Mouse (Mus musculus) heart, embryonic 10.5 days (tissue): Measurements from ENCODE around the gene Creb3. TPM values are rescaled to one million over a fixed set of nuclear protein-coding genes. Genes with fewer than 3 reads are reported as not detected.

ENCODE experiments used
- DNase-seq: peaks from one replicate; pipeline ENCODE4 v3.0.0-alpha.2; 2017; ENCODE audit warnings: low spot score
- H3K27ac ChIP-seq: fragments of 300-500 bp; sonication (generic); 2 replicates; pipeline ENCODE4 v1.5.1; 2016; ENCODE audit warnings: mild to moderate bottlenecking
- H3K27me3 ChIP-seq: fragments of 300-500 bp; sonication (generic); 2 replicates; pipeline ENCODE4 v1.6.1; 2016; ENCODE audit warnings: mild to moderate bottlenecking; ENCODE audit not compliant: poor library complexity, insufficient read depth, severe bottlenecking
- H3K36me3 ChIP-seq: fragments of 300-500 bp; sonication (generic); 2 replicates; pipeline ENCODE4 v1.6.1; 2016; ENCODE audit warnings: mild to moderate bottlenecking, moderate library complexity
- H3K4me1 ChIP-seq: fragments of 300-500 bp; sonication (generic); 2 replicates; pipeline ENCODE4 v1.6.1; 2016; ENCODE audit warnings: mild to moderate bottlenecking
- H3K4me3 ChIP-seq: fragments of 300-500 bp; sonication (generic); 2 replicates; pipeline ENCODE4 v1.5.1; 2016; ENCODE audit warnings: mild to moderate bottlenecking, moderate library complexity
- H3K9me3 ChIP-seq: fragments of 300-500 bp; sonication (generic); 2 replicates; pipeline ENCODE4 v1.6.1; 2016; ENCODE audit warnings: mild to moderate bottlenecking, moderate library complexity
- WGBS: fragments of 180-500 bp; shearing (Covaris S2); methylation state at CpG from one replicate; pipeline ENCODE4 v1.1.7; 2016; 5-methylcytosine and 5-hydroxymethylcytosine counted together
- polyA plus RNA-seq: library from polyadenylated mRNA; unstranded; fragments of >200 nt; fragmentation: Nextera tagmentation; extraction: Ambion mirVana; gene quantifications from 2 replicates; pipeline ENCODE4 v1.2.1, GENCODE M21; 2016

Gene Creb3
- 63.8 and 68.8 TPM in 2 replicates for polyA plus RNA-seq

GRCm38 (mm10) chr4:43561997-43562768 lies at the start of gene Creb3, which contains the start of gene Tln1:
Gene Creb3, plus strand, starts transcription at chr4:43562332.
Gene Tln1, minus strand, starts transcription at chr4:43562691.
- peak; percentile 98 for DNase-seq
- H3K36me3 ChIP-seq = peaks cover 38% of the 10 kb centered on the region
- H3K27ac ChIP-seq = peak within 1 kb of the TSS; percentile 99
- no peaks in the 10 kb centered on the region for H3K27me3 ChIP-seq
- peak within 1 kb of the TSS; percentile 94 for H3K4me3 ChIP-seq
- WGBS = under 1% methylated on average over 62 of the region's 62 CpGs
- H3K4me1 ChIP-seq = peaks cover 53% of the 10 kb centered on the region
- H3K9me3 ChIP-seq = no peaks in the 10 kb centered on the region

GRCm38 (mm10) chr4:43512653-43513052 lies 49.5 kb upstream of the Creb3 start:
- Histone ChIP-seq H3K27ac (no peak overlapping the region), H3K27me3 (peaks cover 1% of the 10 kb centered on the region), H3K9me3 (no peaks in the 10 kb centered on the region), H3K4me1 (peaks cover 57% of the 10 kb centered on the region), H3K4me3 (no peak overlapping the region), H3K36me3 (peaks cover 24% of the 10 kb centered on the region)
- DNase-seq = no peak
- 42% methylated on average over 7 of the region's 7 CpGs for WGBS

GRCm38 (mm10) chr4:43513300-43513699 lies 48.8 kb upstream of the Creb3 start:
- peaks cover 5% of the 10 kb centered on the region; the same call in 1 of the 2 replicates for H3K27me3 ChIP-seq
- H3K27ac ChIP-seq = no peak overlapping the region
- peaks cover 30% of the 10 kb centered on the region for H3K36me3 ChIP-seq
- WGBS = 83% methylated on average over 4 of the region's 4 CpGs
- no peak overlapping the region for H3K4me3 ChIP-seq
- peaks cover 51% of the 10 kb centered on the region for H3K4me1 ChIP-seq
- DNase-seq = no peak
- no peaks in the 10 kb centered on the region for H3K9me3 ChIP-seq

- no peaks in the 10 kb centered on the region for H3K9me3 ChIP-seq
- H3K4me1 ChIP-seq = peaks cover 51% of the 10 kb centered on the region
- DNase-seq = no peak
- H3K27ac ChIP-seq = no peak overlapping the region; the same call in 1 of the 2 replicates
- peaks cover 35% of the 10 kb centered on the region for H3K36me3 ChIP-seq
- 56% methylated on average over 4 of the region's 4 CpGs for WGBS
- no peak overlapping the region for H3K4me3 ChIP-seq
- peaks cover 10% of the 10 kb centered on the region; the same call in 1 of the 2 replicates for H3K27me3 ChIP-seq
Measured at GRCm38 (mm10) chr4:43513791-43514190, 48.3 kb upstream of the Creb3 start.

- Histone ChIP-seq H3K4me1 (peaks cover 68% of the 10 kb centered on the region), H3K27ac (peak overlapping the region; percentile 59; the same call in 1 of the 2 replicates), H3K36me3 (peaks cover 43% of the 10 kb centered on the region), H3K9me3 (no peaks in the 10 kb centered on the region), H3K27me3 (peaks cover 17% of the 10 kb centered on the region; the same call in 1 of the 2 replicates), H3K4me3 (no peak overlapping the region)
- DNase-seq = no peak
- WGBS = 62% methylated on average over 11 of the region's 11 CpGs
Measured at GRCm38 (mm10) chr4:43515764-43516708, 46.1 kb upstream of the Creb3 start.

- Histone ChIP-seq H3K4me3 (peak overlapping the region; percentile 37), H3K36me3 (peaks cover 42% of the 10 kb centered on the region), H3K27me3 (peaks cover 48% of the 10 kb centered on the region), H3K4me1 (peaks cover 83% of the 10 kb centered on the region), H3K9me3 (no peaks in the 10 kb centered on the region), H3K27ac (no peak overlapping the region)
- WGBS = 25% methylated on average over 10 of the region's 10 CpGs
- DNase-seq = no peak
Measured at GRCm38 (mm10) chr4:43519551-43519950, 42.6 kb upstream of the Creb3 start.

- Histone ChIP-seq H3K4me1 (peaks cover 81% of the 10 kb centered on the region), H3K4me3 (peak overlapping the region; percentile 37), H3K36me3 (peaks cover 40% of the 10 kb centered on the region), H3K27me3 (peaks cover 53% of the 10 kb centered on the region), H3K27ac (peak overlapping the region; percentile 89; the same call in 1 of the 2 replicates), H3K9me3 (no peaks in the 10 kb centered on the region)
- whole genome bisulfite sequencing = 11% methylated on average over 6 of the region's 6 CpGs
- DNase-seq = peak; percentile 88
Measured at GRCm38 (mm10) chr4:43519956-43520355, 42.2 kb upstream of the Creb3 start.

- no peak overlapping the region for H3K27ac ChIP-seq
- peaks cover 30% of the 10 kb centered on the region for H3K27me3 ChIP-seq
- WGBS = 63% methylated on average over 5 of the region's 5 CpGs
- peaks cover 37% of the 10 kb centered on the region for H3K4me1 ChIP-seq
- H3K36me3 ChIP-seq = peaks cover 25% of the 10 kb centered on the region
- H3K4me3 ChIP-seq = no peak overlapping the region
- no peaks in the 10 kb centered on the region for H3K9me3 ChIP-seq
- no peak for DNase-seq
Measured at GRCm38 (mm10) chr4:43527880-43528279, 34.3 kb upstream of the Creb3 start.

- WGBS = 72% methylated on average over 9 of the region's 9 CpGs
- no peak for DNase-seq
- Histone ChIP-seq H3K27me3 (peaks cover 24% of the 10 kb centered on the region), H3K9me3 (no peaks in the 10 kb centered on the region), H3K4me3 (no peak overlapping the region), H3K27ac (no peak overlapping the region), H3K36me3 (peaks cover 31% of the 10 kb centered on the region), H3K4me1 (peaks cover 31% of the 10 kb centered on the region)
Measured at GRCm38 (mm10) chr4:43528487-43528886, 33.6 kb upstream of the Creb3 start.

- peaks cover 18% of the 10 kb centered on the region for H3K4me1 ChIP-seq
- no peak overlapping the region for H3K27ac ChIP-seq
- 53% methylated on average over 8 of the region's 8 CpGs for WGBS
- peaks cover 47% of the 10 kb centered on the region for H3K36me3 ChIP-seq
- peaks cover 8% of the 10 kb centered on the region; the same call in 1 of the 2 replicates for H3K27me3 ChIP-seq
- no peak overlapping the region for H3K4me3 ChIP-seq
- no peak for DNase-seq
- no peaks in the 10 kb centered on the region for H3K9me3 ChIP-seq
Measured at GRCm38 (mm10) chr4:43530081-43530501, 32.0 kb upstream of the Creb3 start.

GRCm38 (mm10) chr4:43530581-43530980 lies 31.6 kb upstream of the Creb3 start:
- Histone ChIP-seq H3K9me3 (no peaks in the 10 kb centered on the region), H3K27me3 (peaks cover 5% of the 10 kb centered on the region; the same call in 1 of the 2 replicates), H3K36me3 (peaks cover 52% of the 10 kb centered on the region), H3K4me1 (peaks cover 18% of the 10 kb centered on the region), H3K27ac (no peak overlapping the region), H3K4me3 (no peak overlapping the region)
- WGBS = 20% methylated on average over 7 of the region's 7 CpGs
- DNase-seq = peak; percentile 85

GRCm38 (mm10) chr4:43533270-43533669 lies 28.9 kb upstream of the Creb3 start:
- Histone ChIP-seq H3K9me3 (no peaks in the 10 kb centered on the region), H3K36me3 (peaks cover 79% of the 10 kb centered on the region), H3K4me3 (no peak overlapping the region), H3K4me1 (peaks cover 18% of the 10 kb centered on the region), H3K27me3 (no peaks in the 10 kb centered on the region), H3K27ac (no peak overlapping the region)
- WGBS = 88% methylated on average over 9 of the region's 9 CpGs
- no peak for DNase-seq
